Mouse (Mus musculus) MEL (cell line): ENCODE measurements around the gene Gm49711. TPM values are rescaled to one million over a fixed set of nuclear protein-coding genes. Genes with fewer than 3 reads are reported as not detected.

ENCODE experiments used
- DNase-seq: peaks from one replicate; pipeline ENCODE4 v3.0.0; 2011; ENCODE audit warnings: low read depth, low spot score
- H3K27ac ChIP-seq: 2 replicates; pipeline ENCODE4 v1.5.1; 2012; ENCODE audit warnings: low read depth, mild to moderate bottlenecking, control low read depth, low read length, moderate library complexity; ENCODE audit not compliant: control insufficient read depth
- H3K27me3 ChIP-seq, 2 experiments: fragments of 150-350 bp in 1 of 2; sonication (generic) in 1 of 2; 2 replicates each; pipeline ENCODE4 v1.6.1; 2012; ENCODE audit warnings: low read length in 2 of 2, mild to moderate bottlenecking in 2 of 2, improper control_type of control experiment in 1 of 2, moderate library complexity in 1 of 2; ENCODE audit not compliant: insufficient read depth in 2 of 2, control insufficient read depth in 1 of 2
- H3K36me3 ChIP-seq, 2 experiments: 2 replicates each; pipeline ENCODE4 v1.6.1; 2012 to 2014; ENCODE audit warnings: low read length in 2 of 2, improper control_type of control experiment in 1 of 2, inconsistent platforms in 1 of 2, mild to moderate bottlenecking in 1 of 2; ENCODE audit not compliant: insufficient read depth in 2 of 2, control insufficient read depth in 1 of 2
- H3K4me1 ChIP-seq, 2 experiments: fragments of 150-350 bp in 1 of 2; sonication (generic) in 1 of 2; 2 replicates each; pipeline ENCODE4 v1.6.1; 2012; ENCODE audit warnings: low read length in 2 of 2, improper control_type of control experiment in 1 of 2, mild to moderate bottlenecking in 1 of 2; ENCODE audit not compliant: insufficient read depth in 2 of 2, control insufficient read depth in 1 of 2
- H3K4me3 ChIP-seq, 2 experiments: fragments of 150-350 bp in 1 of 2; sonication (generic) in 1 of 2; 2 replicates each; pipeline ENCODE4 v1.5.1; 2012; ENCODE audit warnings: low read depth in 2 of 2, low read length in 2 of 2, mild to moderate bottlenecking in 2 of 2, moderate library complexity in 2 of 2, control low read depth in 1 of 2, improper control_type of control experiment in 1 of 2; ENCODE audit not compliant: control insufficient read depth in 1 of 2, insufficient read depth in 1 of 2
- H3K79me2 ChIP-seq: 2 replicates; pipeline ENCODE4 v1.6.1; 2012; ENCODE audit warnings: mild to moderate bottlenecking, low read length, moderate library complexity; ENCODE audit not compliant: control insufficient read depth, poor library complexity, insufficient read depth
- H3K9ac ChIP-seq: 2 replicates; pipeline ENCODE4 v1.6.1; 2012; ENCODE audit warnings: low read depth, mild to moderate bottlenecking, control low read depth, low read length, moderate library complexity; ENCODE audit not compliant: control insufficient read depth, poor library complexity, severe bottlenecking
- H3K9me3 ChIP-seq: fragments of 150-350 bp; sonication (generic); replicated peaks from 2 replicates; pipeline ENCODE4 v1.6.1; 2012; ENCODE audit warnings: mild to moderate bottlenecking, low read length, improper control_type of control experiment, moderate library complexity; ENCODE audit not compliant: insufficient read depth
- BHLHE40 ChIP-seq: IDR thresholded peaks from 2 replicates; pipeline ENCODE4 v1.6.1; 2012; ENCODE audit warnings: low read depth, mild to moderate bottlenecking, inconsistent platforms, low read length, improper control_type of control experiment, borderline replicate concordance
- CHD1 ChIP-seq: IDR thresholded peaks from 2 replicates; pipeline ENCODE4 v1.6.1; 2012; ENCODE audit warnings: low read depth, mild to moderate bottlenecking, inconsistent platforms, low read length, improper control_type of control experiment
- CHD2 ChIP-seq: IDR thresholded peaks from 2 replicates; pipeline ENCODE4 v1.6.1; 2011; ENCODE audit warnings: low read length, improper control_type of control experiment
- CTCF ChIP-seq, 3 experiments: IDR thresholded peaks in 2 of 3; conservative IDR thresholded peaks in 1 of 3; 2 replicates each; pipeline ENCODE4 v1.5.1; 2011 to 2012; ENCODE audit warnings: low read length in 3 of 3, low read depth in 2 of 3, mild to moderate bottlenecking in 2 of 3, improper control_type of control experiment in 1 of 3, inconsistent platforms in 1 of 3, mixed read lengths in 1 of 3, moderate library complexity in 1 of 3; ENCODE audit not compliant: control insufficient read depth in 1 of 3, insufficient read depth in 1 of 3, poor library complexity in 1 of 3, severe bottlenecking in 1 of 3
- EP300 ChIP-seq, 2 experiments: IDR thresholded peaks; 2 replicates each; pipeline ENCODE4 v1.6.1; 2011; ENCODE audit warnings: improper control_type of control experiment in 2 of 2, low read length in 2 of 2, low read depth in 1 of 2, mild to moderate bottlenecking in 1 of 2
- ETS1 ChIP-seq: IDR thresholded peaks from 2 replicates; pipeline ENCODE4 v1.6.1; 2012; ENCODE audit warnings: low read depth, mild to moderate bottlenecking, inconsistent platforms, low read length, improper control_type of control experiment, moderate library complexity
- GATA1 ChIP-seq: IDR thresholded peaks from 2 replicates; pipeline ENCODE4 v1.6.1; 2011; ENCODE audit warnings: low read depth, low read length, improper control_type of control experiment
- HCFC1 ChIP-seq: IDR thresholded peaks from 2 replicates; pipeline ENCODE4 v1.6.1; 2012; ENCODE audit warnings: low read depth, mild to moderate bottlenecking, inconsistent platforms, low read length, improper control_type of control experiment, moderate library complexity
- JUND ChIP-seq: IDR thresholded peaks from 2 replicates; pipeline ENCODE4 v1.6.1; 2011; ENCODE audit warnings: low read depth, mild to moderate bottlenecking, improper control_type of control experiment, low read length
- KAT2A ChIP-seq: conservative IDR thresholded peaks from 2 replicates; pipeline ENCODE4 v1.6.1; 2012; ENCODE audit warnings: low read depth, low read length, improper control_type of control experiment, inconsistent platforms
- MAX ChIP-seq: IDR thresholded peaks from 2 replicates; pipeline ENCODE4 v1.6.1; 2011; ENCODE audit warnings: low read length, improper control_type of control experiment
- MEF2A ChIP-seq: IDR thresholded peaks from 2 replicates; pipeline ENCODE4 v1.6.1; 2014; ENCODE audit warnings: low read depth, mild to moderate bottlenecking, inconsistent platforms, low read length, improper control_type of control experiment; ENCODE audit not compliant: poor library complexity, insufficient replicate concordance, severe bottlenecking; ENCODE audit errors: extremely low read depth
- MXI1 ChIP-seq: IDR thresholded peaks from 2 replicates; pipeline ENCODE4 v1.6.1; 2011; ENCODE audit warnings: mild to moderate bottlenecking, low read depth, low read length, improper control_type of control experiment
- MYB ChIP-seq: IDR thresholded peaks from 2 replicates; pipeline ENCODE4 v1.6.1; 2011; ENCODE audit warnings: mild to moderate bottlenecking, low read depth, low read length, improper control_type of control experiment
- MYC ChIP-seq: IDR thresholded peaks from 2 replicates; pipeline ENCODE4 v1.6.1; 2011; ENCODE audit warnings: low read depth, mild to moderate bottlenecking, low read length, improper control_type of control experiment, moderate library complexity
- POLR2A ChIP-seq, 2 experiments: IDR thresholded peaks; 2 replicates each; pipeline ENCODE4 v1.6.1; 2011 to 2012; ENCODE audit warnings: low read length in 2 of 2, mild to moderate bottlenecking in 2 of 2, control low read depth in 1 of 2, improper control_type of control experiment in 1 of 2, low read depth in 1 of 2, moderate library complexity in 1 of 2; ENCODE audit not compliant: control insufficient read depth in 1 of 2, insufficient read depth in 1 of 2, poor library complexity in 1 of 2
- RAD21 ChIP-seq: IDR thresholded peaks from 2 replicates; pipeline ENCODE4 v1.6.1; 2011; ENCODE audit warnings: mild to moderate bottlenecking, low read depth, low read length, improper control_type of control experiment
- RCOR1 ChIP-seq: IDR thresholded peaks from 2 replicates; pipeline ENCODE4 v1.6.1; 2012; ENCODE audit warnings: low read depth, mild to moderate bottlenecking, inconsistent platforms, low read length, improper control_type of control experiment
- SIN3A ChIP-seq: IDR thresholded peaks from 2 replicates; pipeline ENCODE4 v1.6.1; 2012; ENCODE audit warnings: low read length, improper control_type of control experiment, inconsistent platforms
- USF1 ChIP-seq: IDR thresholded peaks from 2 replicates; pipeline ENCODE4 v1.6.1; 2014; ENCODE audit warnings: low read depth, mild to moderate bottlenecking, inconsistent platforms, low read length, improper control_type of control experiment, moderate library complexity
- USF2 ChIP-seq, 2 experiments: IDR thresholded peaks; 2 replicates each; pipeline ENCODE4 v1.6.1; 2011 to 2012; ENCODE audit warnings: improper control_type of control experiment in 2 of 2, low read length in 2 of 2, borderline replicate concordance in 1 of 2, inconsistent platforms in 1 of 2, low read depth in 1 of 2, mild to moderate bottlenecking in 1 of 2; ENCODE audit not compliant: insufficient read depth in 1 of 2
- ZC3H11A ChIP-seq: IDR thresholded peaks from 2 replicates; pipeline ENCODE4 v1.6.1; 2012; ENCODE audit warnings: low read depth, mild to moderate bottlenecking, inconsistent platforms, low read length, improper control_type of control experiment
- ZKSCAN1 ChIP-seq: IDR thresholded peaks from 2 replicates; pipeline ENCODE4 v1.6.1; 2012; ENCODE audit warnings: low read depth, mild to moderate bottlenecking, inconsistent platforms, low read length, improper control_type of control experiment, moderate library complexity
- ZMIZ1 ChIP-seq: IDR thresholded peaks from 2 replicates; pipeline ENCODE4 v1.6.1; 2012; ENCODE audit warnings: low read depth, mild to moderate bottlenecking, inconsistent platforms, low read length, improper control_type of control experiment, moderate library complexity
- polyA plus RNA-seq, 2 experiments: library from polyadenylated mRNA; stranded (reverse) in 1 of 2; unstranded in 1 of 2; fragments of >175 nt in 1 of 2; fragments of >200 nt in 1 of 2; gene quantifications; 2 replicates each; pipeline versions ENCODE4 v1.2.1 to v1.2.4; 2012; ENCODE audit warnings: low replicate concordance in 2 of 2, low read depth in 1 of 2; ENCODE audit not compliant: insufficient read length in 2 of 2, insufficient read depth in 1 of 2, missing spikeins in 1 of 2
- total RNA-seq: library from RNA; depleted of rRNA; stranded (reverse); fragments of 300-350 nt; gene quantifications from 2 replicates; pipeline ENCODE4 v1.2.3, GENCODE M21; 2012

Gm49711 gene
- total and polyA plus RNA-seq, 3 experiments = not detected

GRCm38 (mm10) chr16:92022494-92023283 lies 35.4 kb upstream of the Gm49711 start:
- no peak for DNase-seq
- H3K9me3 ChIP-seq = no peaks in the 10 kb centered on the region
- H3K27me3 ChIP-seq = peaks cover 23 to 29% of the 10 kb centered on the region in 2 experiments
- no peak overlapping the region for H3K4me3 ChIP-seq
- H3K27ac ChIP-seq = no peak overlapping the region
- no peaks in the 10 kb centered on the region for H3K79me2 ChIP-seq
- no peaks in the 10 kb centered on the region for H3K36me3 ChIP-seq
- H3K4me1 ChIP-seq = no peaks in the 10 kb centered on the region
- H3K9ac ChIP-seq = no peak overlapping the region
- TF ChIP-seq RAD21 (no peak), GATA1 (no peak), MYC (no peak), ZKSCAN1 (no peak), USF1 (no peak), CTCF (IDR thresholded peaks at IDR 0.05 in 2 of 3, conservative IDR thresholded peaks at IDR 0.05 in 1 of 3; ENCODE audit: control insufficient read depth in 1 of 3, insufficient read depth in 1 of 3, low read depth in 2 of 3, low read length in 3 of 3, poor library complexity in 1 of 3, severe bottlenecking in 1 of 3) (no peak), ZMIZ1 (no peak)

DNA sequence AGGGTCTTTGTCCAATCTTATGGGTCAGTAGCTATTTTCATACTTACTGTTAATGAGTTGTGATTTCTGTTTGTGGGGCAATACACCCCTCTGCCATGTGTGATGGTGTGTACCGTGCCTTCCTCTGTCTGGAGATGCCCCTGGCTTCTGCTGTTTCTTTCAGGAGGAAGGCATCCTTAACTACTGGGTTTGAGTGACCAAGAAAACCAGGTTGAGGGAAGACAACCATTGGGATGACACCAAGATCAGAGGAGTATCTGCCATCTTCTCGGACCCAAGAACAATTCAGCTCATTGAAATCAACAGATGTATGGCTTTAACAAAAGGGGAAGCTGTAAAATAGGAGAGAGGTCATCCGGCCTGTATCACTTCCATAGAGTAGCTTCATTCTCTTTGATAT lies 24.8 kb upstream of the Gm49711 start:
- Histone ChIP-seq H3K36me3 (no peaks in the 10 kb centered on the region), H3K9me3 (no peaks in the 10 kb centered on the region), H3K9ac (no peak overlapping the region), H3K79me2 (no peaks in the 10 kb centered on the region), H3K27me3 (peaks cover 3 to 6% of the 10 kb centered on the region in 2 experiments), H3K4me3 (no peak overlapping the region), H3K4me1 (no peaks in the 10 kb centered on the region), H3K27ac (no peak overlapping the region)
- no peak for DNase-seq
- TF ChIP-seq JUND (no peak), MXI1 (no peak), EP300 (IDR thresholded peaks at IDR 0.05; ENCODE audit: low read depth in 1 of 2, low read length in 2 of 2) (no peak), BHLHE40 (no peak), ZC3H11A (no peak), SIN3A (no peak), RAD21 (no peak), USF2 (IDR thresholded peaks at IDR 0.05; ENCODE audit: borderline replicate concordance in 1 of 2, insufficient read depth in 1 of 2, low read depth in 1 of 2, low read length in 2 of 2) (no peak), POLR2A (IDR thresholded peaks at IDR 0.05; ENCODE audit: control insufficient read depth in 1 of 2, insufficient read depth in 1 of 2, low read depth in 1 of 2, low read length in 2 of 2, poor library complexity in 1 of 2) (no peak), HCFC1 (no peak), CHD1 (no peak), ETS1 (no peak), RCOR1 (no peak), CHD2 (no peak), MEF2A (no peak), USF1 (no peak), KAT2A (no peak), CTCF (IDR thresholded peaks at IDR 0.05 in 2 of 3, conservative IDR thresholded peaks at IDR 0.05 in 1 of 3; ENCODE audit: control insufficient read depth in 1 of 3, insufficient read depth in 1 of 3, low read depth in 2 of 3, low read length in 3 of 3, poor library complexity in 1 of 3, severe bottlenecking in 1 of 3) (no peak), MYB (no peak), MAX (no peak)
